Mouse (Mus musculus) lung, adult 18-20 months (tissue): Measurements from ENCODE around the gene Vbp1.

Experiments used
- DNase-seq, 2 experiments: peaks; one replicate each; pipeline ENCODE4 v3.0.0; 2022; ENCODE audit warnings: mixed read lengths in 2 of 2

The Vbp1 gene

DNA sequence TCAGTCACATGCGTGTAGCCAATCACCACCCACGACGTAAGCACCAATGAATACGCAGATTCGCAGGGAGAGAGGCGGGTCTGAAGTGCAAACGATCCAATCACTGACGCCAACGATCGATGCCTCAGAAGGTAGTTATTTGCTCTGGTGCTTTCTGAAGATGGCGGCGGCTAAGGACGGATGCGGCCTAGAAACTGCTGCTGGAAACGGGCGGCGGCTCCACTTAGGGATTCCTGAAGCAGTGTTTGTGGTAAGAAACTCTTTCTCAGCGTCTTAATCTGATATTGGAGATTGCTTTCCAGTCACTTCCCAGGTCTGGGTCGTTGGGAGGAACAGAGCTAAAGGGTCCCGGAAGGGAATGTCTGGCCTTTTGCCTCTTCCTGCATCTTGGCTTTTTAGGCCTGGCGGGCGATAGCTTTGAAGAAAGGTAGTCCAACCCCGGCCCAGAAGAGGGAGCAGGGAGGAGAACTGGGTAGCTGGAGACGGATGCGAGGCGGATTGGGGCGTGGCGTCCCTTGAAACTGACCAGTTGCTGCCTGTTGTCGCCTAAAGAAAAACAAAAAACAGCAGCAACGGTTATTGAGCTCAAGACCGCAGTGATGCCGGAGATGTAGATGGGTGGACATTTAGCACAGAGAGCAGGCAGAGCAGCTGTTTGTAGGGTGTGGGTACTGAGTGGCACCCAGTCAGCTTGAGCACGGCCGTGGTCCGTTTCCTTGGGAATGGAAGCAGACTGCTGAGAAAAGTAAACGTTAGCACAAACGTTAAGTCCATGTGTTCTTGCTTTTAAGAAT is at the start of gene Vbp1:
Gene Vbp1, plus strand, starts transcription at position 121 of the 794 bp plus-strand sequence.
- peak; percentile 91 to 92 for DNase-seq

DNA sequence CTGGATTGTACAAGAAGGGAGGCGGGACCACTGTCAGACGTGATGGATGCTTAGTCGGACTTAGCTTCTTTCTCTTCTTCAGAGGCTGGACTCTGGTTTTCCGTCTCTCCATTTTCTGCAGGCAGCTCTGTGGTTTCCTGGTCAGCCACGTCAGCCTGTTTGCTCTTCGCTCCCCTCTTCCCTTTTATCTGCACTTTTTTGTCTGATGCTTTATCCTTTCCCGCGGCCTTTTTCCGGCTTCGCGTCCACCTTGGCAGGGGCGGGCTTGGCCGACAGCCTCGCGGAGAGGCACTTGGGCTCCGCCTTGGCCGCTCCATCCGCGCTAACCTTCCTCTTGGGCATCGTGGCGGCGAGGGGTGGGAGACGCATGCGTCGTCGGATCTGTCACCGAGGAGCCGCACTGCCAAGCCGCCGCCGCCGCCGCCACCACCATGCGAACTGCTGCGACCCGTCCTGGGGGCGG is 38.9 kb upstream of the Vbp1 start:
- peak; percentile 17 to 57 for DNase-seq

DNA sequence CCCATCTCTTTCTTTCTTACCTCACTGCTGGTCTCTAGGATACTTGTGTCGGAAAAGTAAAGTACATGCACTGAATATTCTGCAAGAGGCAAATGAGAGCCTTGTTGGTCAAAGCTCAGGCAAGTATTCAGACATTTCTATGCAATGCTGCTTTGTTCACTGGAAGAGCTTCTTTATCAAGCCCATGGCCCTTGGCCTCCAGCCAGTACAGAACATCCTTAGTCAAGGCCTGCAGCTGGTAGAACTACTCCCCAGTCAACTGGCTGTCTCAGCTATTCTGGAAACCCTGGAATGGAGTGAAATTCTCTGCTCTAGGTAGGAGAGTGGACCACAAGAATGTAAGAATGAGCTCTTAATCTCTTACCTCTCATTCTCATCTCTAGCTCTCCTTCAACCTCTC is 24.2 kb upstream of the Vbp1 start:
- no peak for DNase-seq

DNA sequence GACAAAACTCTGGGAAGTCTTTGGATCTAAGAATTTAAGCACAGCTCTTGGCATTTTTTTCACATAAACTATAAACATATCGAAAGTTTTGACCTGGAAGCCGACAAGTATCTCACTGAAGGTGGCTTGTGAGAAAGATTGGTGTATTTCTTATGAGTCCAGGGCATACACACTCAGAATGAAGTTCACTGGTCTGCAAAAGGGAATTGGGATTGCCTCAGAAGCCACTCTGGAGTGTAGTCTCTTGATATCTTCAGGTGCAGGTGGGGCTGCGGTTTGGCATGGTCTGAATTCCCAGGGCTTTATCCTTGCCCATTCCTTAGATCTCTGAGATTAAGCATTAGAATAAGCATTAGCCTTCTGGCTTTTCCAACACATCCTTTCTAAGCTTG is 316 bp upstream of the Vbp1 start:
- DNase-seq, result no peak

DNA sequence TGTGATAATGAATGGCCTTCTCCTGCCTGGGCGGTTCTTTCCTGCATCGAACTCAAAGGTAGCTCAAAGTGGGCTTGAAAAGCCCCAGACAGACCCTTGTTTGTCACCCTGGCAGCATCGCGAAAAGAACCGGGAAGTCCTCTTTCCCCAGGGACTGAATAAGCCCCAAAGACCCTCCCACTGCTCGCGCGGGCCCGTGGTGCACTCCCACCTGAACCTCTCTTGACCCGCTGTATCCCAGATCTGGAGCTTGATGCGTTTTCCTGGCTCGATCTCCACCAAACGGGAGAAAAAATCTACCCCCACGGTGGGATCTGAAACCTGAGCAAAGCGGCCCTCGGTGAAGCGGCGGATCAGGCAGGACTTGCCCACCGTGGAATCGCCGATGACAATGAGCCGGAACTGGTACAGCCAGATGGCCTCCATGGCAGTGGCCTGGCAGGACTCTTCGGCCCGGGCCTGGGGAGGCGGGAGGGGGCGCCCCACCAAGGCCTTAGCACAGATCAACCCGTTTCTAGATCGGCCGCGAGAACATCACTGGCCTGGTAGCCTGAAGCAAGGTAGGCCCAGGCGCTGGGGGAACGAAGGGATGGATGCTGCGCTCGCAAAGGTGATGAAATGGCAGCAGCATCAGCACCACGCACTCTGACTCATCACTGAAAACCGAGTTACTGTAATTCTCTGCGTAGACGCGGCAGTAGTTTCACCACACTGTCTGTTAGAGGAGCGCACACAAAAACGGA is 63.7 kb downstream of the Vbp1 start, which contains the start of gene Rab39b:
Gene Rab39b, minus strand, starts transcription at position 650 of the 743 bp plus-strand sequence.
- peak; percentile 1 to 2 for DNase-seq

DNA sequence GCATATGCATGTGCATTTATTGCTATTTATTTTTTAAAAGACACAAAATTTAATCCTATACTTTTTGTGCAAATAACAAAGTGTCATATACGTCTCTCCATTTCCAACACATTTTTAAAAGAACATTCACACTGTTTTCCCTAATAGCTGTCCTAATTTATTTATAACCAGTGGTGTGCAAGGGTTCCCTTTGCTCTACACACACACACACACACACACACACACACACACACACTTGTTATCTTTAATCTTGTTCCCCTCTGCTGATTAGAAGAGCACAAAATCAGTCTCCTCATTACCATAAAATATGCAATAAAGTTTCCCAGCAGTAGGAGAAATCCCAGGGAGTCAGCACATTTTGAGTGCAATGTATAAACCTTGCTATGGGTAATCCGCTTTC is 64.4 kb downstream of the Vbp1 start:
- DNase-seq, result no peak
